38 mouse cellular contexts compared by ENCODE assay signal in genomic region chr19:44238906-44239305, GRCm38 (mm10). TPM values are rescaled to one million over a fixed set of nuclear protein-coding genes. Genes with fewer than 3 reads are reported as not detected.
"Had no signal": no experiment of that assay in that cellular context is flagged by ENCODE, and none has a peak within 500 bp of the region (broad histone marks: within the 10 kb centered on the region; RNA-seq: fewer than 3 reads in every experiment).

No protein-coding gene starts in this region.

- H3K4me3 ChIP-seq: gastrocnemius, adult 2 months; heart, embryonic 10.5 days; heart, embryonic 12.5 days; hindbrain, embryonic 10.5 days; hindbrain, embryonic 12.5 days; intestine, embryonic 15.5 days; limb, embryonic 13.5 days; limb, embryonic 15.5 days; liver, embryonic 12.5 days had no signal

- H3K36me3 ChIP-seq: heart, embryonic 10.5 days; heart, embryonic 12.5 days; hindbrain, embryonic 10.5 days; hindbrain, embryonic 12.5 days; intestine, embryonic 15.5 days; limb, embryonic 13.5 days; limb, embryonic 15.5 days; liver, embryonic 12.5 days had no signal

- H3K27ac ChIP-seq: gastrocnemius, adult 2 months; heart, embryonic 10.5 days; hindbrain, embryonic 10.5 days; hindbrain, embryonic 12.5 days; hindbrain, embryonic 14.5 days; intestine, embryonic 15.5 days; limb, embryonic 13.5 days; limb, embryonic 15.5 days; liver, embryonic 12.5 days; liver, embryonic 14.5 days had no signal

- DNase-seq: gastrocnemius, adult 2 months; gastrocnemius, postnatal 10 days; gastrocnemius, postnatal 25 days; heart, adult 18-20 months; heart, postnatal 10 days; heart, postnatal 4 days; kidney, adult 18-20 months; kidney, adult 8-10 months; kidney, postnatal 10 days; kidney, postnatal 36 days; layer of hippocampus, adult 9-11 months; layer of hippocampus, postnatal 36 days; left cerebral cortex, postnatal 4 days had no signal

- ATAC-seq: inflammation-experienced regulatory T-cells, adult 6 months; intestine, embryonic 15.5 days; intestine, postnatal 0 days; liver, embryonic 12.5 days had no signal

- H3K27me3 ChIP-seq: hindbrain, embryonic 12.5 days; intestine, embryonic 15.5 days; limb, embryonic 13.5 days; limb, embryonic 15.5 days had no signal

- H3K4me1 ChIP-seq: heart, embryonic 12.5 days; intestine, embryonic 15.5 days had no signal

RNA-seq across cellular contexts. Expression of gene Scd3, which starts 35.8 kb away (rescaled TPM):
- total RNA-seq: gastrocnemius, adult 2 months; gastrocnemius, postnatal 10 days; gastrocnemius, postnatal 25 days; gastrocnemius, postnatal 4 days; granulocyte monocyte progenitor cell, adult 5-6 weeks; heart, adult 18-20 months; heart, postnatal 25 days; heart, postnatal 4 days; liver, adult 2 months had no signal
- polyA plus RNA-seq: heart, embryonic 12.5 days; inflammation-experienced regulatory T-cells, adult 6 months; intestine, postnatal 0 days; large intestine, adult 2 months; limb, embryonic 13.5 days; liver, embryonic 12.5 days; liver, embryonic 14.5 days had no signal

RNA-seq across cellular contexts. Expression of gene Pkd2l1, which starts 46.7 kb away (rescaled TPM):
- total RNA-seq: gastrocnemius, adult 2 months; gastrocnemius, postnatal 10 days; gastrocnemius, postnatal 25 days; gastrocnemius, postnatal 4 days; granulocyte monocyte progenitor cell, adult 5-6 weeks; heart, adult 18-20 months; heart, adult 8-10 months; heart, postnatal 10 days; heart, postnatal 25 days; heart, postnatal 4 days; layer of hippocampus, postnatal 14 days; left cerebral cortex, postnatal 10 days; left cerebral cortex, postnatal 4 days; liver, adult 2 months had no signal
- polyA plus RNA-seq: heart, embryonic 10.5 days; heart, embryonic 12.5 days; heart, embryonic 14.5 days; heart, embryonic 16.5 days; intestine, embryonic 15.5 days; intestine, postnatal 0 days; kidney, embryonic 14.5 days; kidney, embryonic 16.5 days; limb, embryonic 11.5 days; limb, embryonic 13.5 days; limb, embryonic 15.5 days; liver, adult 2 months; liver, embryonic 12.5 days; liver, embryonic 14.5 days had no signal
